In genomic region chr2:18998054-18998478, GRCm38 (mm10) we compare ENCODE assay signal across 8 mouse cellular contexts. TPM values are rescaled to one million over a fixed set of nuclear protein-coding genes. Genes with fewer than 3 reads are reported as not detected.
DNase-seq lines count a peak whose midpoint lies in the region; ATAC-seq lines count a peak whose summit lies in the region.

TSS of gene Pip4k2a (minus strand) at chr2:18998126.
TSS of gene 4930426L09Rik (plus strand) at chr2:18998343.

- H3K27ac ChIP-seq in intestine, embryonic 14.5 days (ENCODE audit: low read depth) = peak within 1 kb of the TSS; percentile 88

- peak within 1 kb of the TSS; percentile 85 for H3K4me2 ChIP-seq in intestine, embryonic 14.5 days (ENCODE audit: low read length)

- H3K4me3 ChIP-seq in intestine, embryonic 14.5 days (ENCODE audit: low read depth, low read length) = peak within 1 kb of the TSS; percentile 84

- no peaks in the 10 kb centered on the region for H3K36me3 ChIP-seq in intestine, embryonic 14.5 days (ENCODE audit: control insufficient read depth, insufficient read depth, low read length)

- no peaks in the 10 kb centered on the region; the same call in 1 of the 2 replicates for H3K4me1 ChIP-seq in intestine, embryonic 14.5 days (replicated peaks; ENCODE audit: control insufficient read depth, insufficient read depth, low read length)

- peak; percentile 94 to 95 for DNase-seq in adrenal gland, adult 18-20 months (ENCODE audit: low spot score in 2 of 2)
- DNase-seq in embryo, embryonic 10.5 days (ENCODE audit: low spot score) = peak; percentile 93
- DNase-seq in gastrocnemius, postnatal 14 days = peak; percentile 95
- DNase-seq in intestine, embryonic 14.5 days (ENCODE audit: low spot score) = peak; percentile 92
- DNase-seq in left cerebral cortex, postnatal 10 days (ENCODE audit: extremely low spot score in 1 of 2, low spot score in 2 of 2) = peak; percentile 87 to 96
- peak; percentile 94 to 95 for DNase-seq in right cerebral cortex, postnatal 10 days (ENCODE audit: low spot score in 2 of 2)
- peak; percentile 91 for DNase-seq in urinary bladder, postnatal 14 days (ENCODE audit: low spot score)

- intact Hi-C loops in gastrocnemius, postnatal 14 days (cut with DNase I; ENCODE audit: low total_unique reads) = loop anchor here (5.0 kb wide), 1 partner anchor 126 kb away; no protein-coding TSS in a partner anchor
- intact Hi-C loops in left cerebral cortex, postnatal 10 days (cut with DNase I) = loop anchor here (5.0 to 10.0 kb wide), 3 partner anchors 83 to 323 kb away; partner anchors contain the start of genes Bmi1 and Commd3

- H3K27me3 ChIP-seq in intestine, embryonic 14.5 days (replicated peaks; ENCODE audit: control insufficient read depth, insufficient read depth, low read length) = no peaks in the 10 kb centered on the region

- under 1% methylated on average over 64 of the region's 66 CpGs for WGBS in intestine, embryonic 14.5 days

- ATAC-seq in intestine, embryonic 14.5 days (replicated peaks; ENCODE audit: low FRiP score, low TSS enrichment, low read depth) = peak; percentile 96
- peak; percentile 82 for ATAC-seq in megakaryocyte progenitor cell, adult 5-6 weeks (replicated peaks; ENCODE audit: poor library complexity)

- peak within 1 kb of the TSS; percentile 69 for H3K9ac ChIP-seq in intestine, embryonic 14.5 days (ENCODE audit: low read length)

- H3K9me3 ChIP-seq in intestine, embryonic 14.5 days (ENCODE audit: control insufficient read depth, low read length) = no peaks in the 10 kb centered on the region

RNA-seq across cellular contexts. Expression of gene Pip4k2a, which starts in this region (rescaled TPM):
- 10 to 100 TPM; 19.4 to 40.7 TPM for total RNA-seq in adrenal gland, adult 18-20 months (2021)
- total RNA-seq in gastrocnemius, postnatal 14 days (2021) = 1 to 10 TPM; 6.9 to 8.0 TPM
- polyA plus RNA-seq in intestine, embryonic 14.5 days (2014; fragmentation: Nextera tagmentation; extraction: Ambion mirVana) = 10.1 and 10.3 TPM in 2 replicates
- total RNA-seq in left cerebral cortex, postnatal 10 days (2021) = 10 to 100 TPM; 35.5 to 37.2 TPM
- total RNA-seq in megakaryocyte progenitor cell, adult 5-6 weeks (2015) = 47.3 and 62.2 TPM in 2 replicates
- total RNA-seq in megakaryocyte progenitor cell, adult 5-6 weeks (2017) = 23.2 and 23.5 TPM in 2 replicates

RNA-seq across cellular contexts. Expression of gene 4930426L09Rik, which starts in this region (rescaled TPM):
- 1 to 10 TPM in 1 of 2 experiments, under 1 TPM in 1; 0.96 to 1.2 TPM for total RNA-seq in adrenal gland, adult 18-20 months (2021)
- total RNA-seq in gastrocnemius, postnatal 14 days (2021) = under 1 TPM; 0.14 to 0.31 TPM
- 0.37 and 0.40 TPM in 2 replicates for polyA plus RNA-seq in intestine, embryonic 14.5 days (2014; fragmentation: Nextera tagmentation; extraction: Ambion mirVana)
- total RNA-seq in left cerebral cortex, postnatal 10 days (2021) = under 1 TPM; 0.45 to 0.55 TPM
- total RNA-seq in megakaryocyte progenitor cell, adult 5-6 weeks (2015) = 1.2 and 1.4 TPM in 2 replicates
- 0.17 TPM in 1 of 2 replicates, not detected in the other for total RNA-seq in megakaryocyte progenitor cell, adult 5-6 weeks (2017)

Comparison
In these comparisons a context has a peak if more than half of its experiments do, and no peak if none do; other contexts are left out.
1. Peak in every context shown above with its lines: DNase-seq, ATAC-seq, H3K4me3 ChIP-seq and H3K27ac ChIP-seq.